Mouse (Mus musculus) testis, adult 2 months (tissue): Measurements from ENCODE around the gene Cacna1c. TPM values are rescaled to one million over a fixed set of nuclear protein-coding genes. Genes with fewer than 3 reads are reported as not detected.

ENCODE experiments used
- H3K27ac ChIP-seq: fragments of 200-500 bp; 2 replicates; pipeline ENCODE4 v1.5.1; 2012; ENCODE audit warnings: low read depth, low read length; ENCODE audit not compliant: control insufficient read depth, insufficient read depth
- H3K27me3 ChIP-seq: fragments of 200-500 bp; 2 replicates; pipeline ENCODE4 v1.6.1; 2012; ENCODE audit warnings: mild to moderate bottlenecking, low read length, moderate library complexity; ENCODE audit not compliant: control insufficient read depth, insufficient read depth
- H3K36me3 ChIP-seq: fragments of 200-500 bp; 2 replicates; pipeline ENCODE4 v1.6.1; 2012; ENCODE audit warnings: mild to moderate bottlenecking, low read length; ENCODE audit not compliant: control insufficient read depth, insufficient read depth
- H3K4me1 ChIP-seq: fragments of 200-500 bp; 2 replicates; pipeline ENCODE4 v1.6.1; 2012; ENCODE audit warnings: low read length; ENCODE audit not compliant: control insufficient read depth, insufficient read depth
- H3K4me3 ChIP-seq: fragments of 200-500 bp; 2 replicates; pipeline ENCODE4 v1.5.1; 2012; ENCODE audit warnings: low read depth, mild to moderate bottlenecking, low read length, moderate library complexity, mixed read lengths; ENCODE audit not compliant: control insufficient read depth
- CTCF ChIP-seq: fragments of 200-500 bp; IDR thresholded peaks from 2 replicates; pipeline ENCODE4 v1.5.1; 2012; ENCODE audit warnings: low read depth, mild to moderate bottlenecking, inconsistent platforms, low read length, moderate library complexity; ENCODE audit not compliant: control insufficient read depth, insufficient read depth, insufficient replicate concordance
- POLR2A ChIP-seq: fragments of 200-500 bp; IDR thresholded peaks from 2 replicates; pipeline ENCODE4 v1.6.1; 2012; ENCODE audit warnings: low read depth, mild to moderate bottlenecking, inconsistent platforms, low read length, moderate library complexity; ENCODE audit not compliant: control insufficient read depth
- polyA plus RNA-seq: library from polyadenylated mRNA; depleted of rRNA; stranded (reverse); fragments of >200 nt; gene quantifications from 2 replicates; pipeline ENCODE4 v1.2.3, GENCODE M21; 2012

The Cacna1c gene
- polyA plus RNA-seq, 1 experiment, result 1.8 TPM

DNA sequence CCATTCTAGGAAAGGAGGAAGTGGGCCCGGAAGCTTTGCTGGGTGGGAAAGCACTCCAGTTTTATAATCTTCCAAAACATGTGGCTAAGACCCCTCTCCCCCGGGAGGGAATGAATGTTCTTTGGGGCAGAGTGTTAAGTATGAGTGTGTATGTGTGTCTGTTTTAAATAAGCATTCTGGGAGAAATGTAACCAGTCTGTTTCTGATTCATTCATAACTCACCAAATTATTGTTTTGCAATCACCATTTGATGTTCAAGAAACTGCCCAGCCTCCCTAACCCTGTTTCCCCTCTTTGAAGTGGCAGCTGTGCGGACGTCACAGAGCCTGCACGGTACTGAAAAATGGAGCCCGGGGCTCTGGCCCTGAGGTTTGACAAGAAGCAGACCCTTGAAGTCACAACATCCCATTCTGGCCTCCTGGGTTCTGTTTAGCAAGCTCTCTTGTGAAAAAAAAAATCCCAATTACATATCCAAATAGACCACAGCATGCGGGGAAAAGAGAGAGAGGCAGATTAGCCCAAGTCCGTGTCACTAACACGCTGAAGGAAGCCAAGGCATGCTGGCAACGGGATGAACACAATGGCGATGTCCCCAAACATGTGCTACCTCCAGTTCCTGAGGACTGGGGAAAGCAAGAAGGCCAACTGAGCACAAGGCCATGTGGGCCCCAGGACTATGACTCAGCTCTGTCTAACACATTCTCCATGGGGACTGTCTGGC lies 211.9 kb downstream of the Cacna1c start:
- H3K4me1 ChIP-seq, result no peaks in the 10 kb centered on the region

DNA sequence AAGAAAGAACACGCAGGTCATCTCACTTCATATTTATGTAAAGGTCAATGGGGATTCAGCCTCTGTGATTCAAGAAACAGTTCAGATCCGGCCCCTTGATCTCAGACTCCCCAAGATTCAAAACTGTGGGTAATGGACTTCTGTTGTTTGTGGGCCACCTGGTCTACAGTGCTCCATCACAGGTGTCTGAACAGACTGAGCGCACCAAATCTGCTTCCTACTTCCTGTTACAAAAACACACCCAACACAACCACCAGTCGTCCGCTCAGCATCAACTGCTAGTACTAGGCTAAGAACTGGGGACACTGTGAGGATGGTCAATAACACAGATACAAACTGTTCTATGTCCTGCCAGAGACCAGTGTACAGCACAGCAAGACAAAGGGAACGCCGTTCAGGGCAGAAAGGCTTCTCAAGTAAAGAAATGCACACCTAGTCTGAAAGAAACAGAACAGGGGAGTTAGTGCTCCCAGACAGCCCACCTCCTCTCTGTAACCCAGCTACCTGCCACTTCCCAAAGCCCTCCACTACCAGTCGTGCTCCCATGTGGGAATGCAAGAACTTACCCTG lies 212.7 kb downstream of the Cacna1c start:
- no peaks in the 10 kb centered on the region for H3K4me1 ChIP-seq
- no peaks in the 10 kb centered on the region for H3K36me3 ChIP-seq
- H3K27ac ChIP-seq, result no peak overlapping the region
- H3K27me3 ChIP-seq, result no peaks in the 10 kb centered on the region
- no peak for TF ChIP-seq CTCF
- TF ChIP-seq POLR2A, result no peak
- H3K4me3 ChIP-seq, result no peak overlapping the region

More for the DNA sequence above, 211.9 kb downstream of the Cacna1c start:
- Histone ChIP-seq H3K27me3 (no peaks in the 10 kb centered on the region), H3K4me3 (no peak overlapping the region), H3K36me3 (no peaks in the 10 kb centered on the region), H3K27ac (no peak overlapping the region)
- TF ChIP-seq CTCF, result no peak
- no peak for TF ChIP-seq POLR2A

DNA sequence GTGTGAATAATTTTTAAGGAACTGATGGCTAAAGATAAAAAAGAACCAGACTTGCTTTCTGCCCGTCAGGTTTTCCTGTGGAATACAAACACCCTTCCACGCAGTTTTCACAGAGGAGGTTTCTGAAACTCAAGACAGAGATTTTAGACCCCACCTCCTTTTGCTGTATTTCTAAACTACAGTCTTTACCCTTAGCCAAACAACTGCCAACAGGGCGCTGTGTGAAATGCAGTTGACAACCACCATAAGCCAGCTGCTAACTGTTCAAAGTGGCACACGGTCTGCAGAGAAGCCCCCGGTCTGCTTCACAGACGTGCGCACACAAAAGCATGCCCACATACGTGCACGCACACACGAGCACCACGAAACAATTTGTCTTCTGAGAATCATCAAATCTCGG lies 216.0 kb downstream of the Cacna1c start:
- no peak for TF ChIP-seq CTCF
- no peak for TF ChIP-seq POLR2A
- Histone ChIP-seq H3K4me1 (peaks cover 3% of the 10 kb centered on the region), H3K4me3 (no peak overlapping the region), H3K27me3 (no peaks in the 10 kb centered on the region), H3K27ac (no peak overlapping the region), H3K36me3 (no peaks in the 10 kb centered on the region)

DNA sequence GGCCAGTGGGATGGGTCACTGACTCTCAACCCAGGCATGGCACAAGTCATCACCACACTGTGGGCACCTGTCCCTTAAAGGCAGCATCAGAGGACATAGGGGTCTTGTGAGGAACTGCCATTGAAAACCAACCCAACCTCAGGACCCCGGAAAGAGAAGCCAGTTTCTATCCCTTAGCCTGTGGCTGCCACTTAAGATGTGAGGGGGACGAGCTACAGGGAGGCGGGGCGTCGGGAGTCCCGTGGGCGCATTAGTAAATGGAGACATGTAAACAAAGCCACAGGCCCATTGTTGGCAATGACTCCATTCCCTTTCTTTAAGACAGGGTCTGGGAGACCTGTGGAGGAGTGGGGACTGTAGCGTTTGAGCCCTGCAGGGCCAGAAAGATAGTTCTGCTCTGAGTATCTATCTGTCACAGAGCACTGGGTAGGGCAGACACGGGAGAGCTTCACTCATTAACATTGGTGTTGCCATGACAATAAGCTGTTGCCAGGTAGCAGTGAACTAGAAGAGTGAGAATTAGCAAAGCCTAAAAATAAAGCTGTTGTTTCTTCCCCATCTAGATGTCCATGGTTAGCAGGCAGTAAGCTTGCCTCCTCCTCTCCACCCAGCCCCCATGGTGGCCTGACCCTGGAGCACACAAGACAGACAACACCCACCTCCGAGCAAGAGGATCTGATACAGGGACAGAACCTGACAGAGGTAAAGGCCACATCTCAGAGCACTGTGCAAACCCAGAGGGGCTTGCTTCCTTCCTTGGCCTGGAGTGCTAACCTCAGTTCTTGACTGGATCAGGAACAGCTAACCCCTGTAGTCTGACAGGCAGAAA lies 218.6 kb downstream of the Cacna1c start:
- Histone ChIP-seq H3K4me3 (peak overlapping the region; percentile 25), H3K36me3 (no peaks in the 10 kb centered on the region), H3K27ac (no peak overlapping the region), H3K4me1 (peaks cover 3% of the 10 kb centered on the region), H3K27me3 (no peaks in the 10 kb centered on the region)
- TF ChIP-seq POLR2A (no peak), CTCF (no peak)

DNA sequence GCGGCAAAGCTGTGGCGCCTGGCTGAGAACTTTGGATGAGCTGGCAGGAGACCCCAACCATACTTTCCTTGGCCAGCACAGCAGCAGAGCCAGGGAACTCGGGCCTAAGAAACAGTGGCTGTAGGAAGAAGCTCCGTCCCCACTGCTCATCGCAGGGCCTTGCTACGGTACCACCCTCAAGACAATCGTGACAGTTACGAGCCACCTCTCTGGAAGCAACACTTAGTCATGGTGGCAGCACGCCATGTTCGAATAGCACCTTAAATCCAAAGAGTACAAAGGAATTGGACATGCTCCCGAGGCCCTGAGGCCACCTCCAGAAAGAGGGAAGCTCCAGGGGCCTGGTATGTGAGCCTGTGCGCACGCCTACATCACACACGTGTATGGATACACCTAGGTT lies 219.6 kb downstream of the Cacna1c start:
- no peaks in the 10 kb centered on the region for H3K27me3 ChIP-seq
- H3K27ac ChIP-seq, result no peak overlapping the region
- TF ChIP-seq POLR2A (no peak), CTCF (no peak)
- H3K4me1 ChIP-seq, result peaks cover 3% of the 10 kb centered on the region
- no peak overlapping the region for H3K4me3 ChIP-seq
- H3K36me3 ChIP-seq, result no peaks in the 10 kb centered on the region

DNA sequence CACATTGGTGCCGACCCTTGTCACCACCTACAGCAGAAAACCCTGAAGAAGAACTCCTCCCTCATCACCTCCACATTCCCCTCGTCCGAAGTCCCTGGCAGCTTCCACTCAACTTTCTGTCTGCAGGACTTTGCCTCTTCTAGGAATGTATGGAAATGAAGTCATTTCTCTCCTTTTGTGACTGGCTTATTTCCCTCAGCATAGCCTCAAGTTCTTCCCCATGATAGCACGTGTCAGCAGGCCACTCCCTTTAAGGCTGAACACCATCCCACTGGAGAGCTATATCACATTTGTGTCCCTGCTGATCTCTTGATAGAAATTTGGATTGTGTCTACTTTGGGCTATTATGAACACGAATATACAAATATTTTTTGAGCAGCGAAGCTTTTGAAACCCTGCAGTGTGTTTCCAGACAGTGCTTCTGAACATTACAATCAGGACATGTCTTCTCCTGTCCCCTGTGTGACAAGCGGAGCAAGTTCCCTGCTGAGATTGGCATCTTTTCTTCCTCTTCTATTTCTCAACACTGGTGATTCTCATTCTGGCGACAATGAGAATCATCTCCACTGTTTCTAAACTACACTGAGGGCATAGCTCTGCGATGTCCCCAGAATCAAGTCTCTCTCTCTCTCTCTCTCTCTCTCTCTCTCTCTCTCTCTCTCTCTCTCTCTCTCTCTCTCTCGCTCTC lies 224.2 kb downstream of the Cacna1c start:
- H3K27me3 ChIP-seq, result no peaks in the 10 kb centered on the region
- no peaks in the 10 kb centered on the region for H3K36me3 ChIP-seq
- no peak overlapping the region for H3K4me3 ChIP-seq
- no peaks in the 10 kb centered on the region for H3K4me1 ChIP-seq
- no peak overlapping the region for H3K27ac ChIP-seq
- TF ChIP-seq CTCF, result no peak
- TF ChIP-seq POLR2A, result no peak
